23 mouse cellular contexts compared by ENCODE assay signal in the genomic region with DNA sequence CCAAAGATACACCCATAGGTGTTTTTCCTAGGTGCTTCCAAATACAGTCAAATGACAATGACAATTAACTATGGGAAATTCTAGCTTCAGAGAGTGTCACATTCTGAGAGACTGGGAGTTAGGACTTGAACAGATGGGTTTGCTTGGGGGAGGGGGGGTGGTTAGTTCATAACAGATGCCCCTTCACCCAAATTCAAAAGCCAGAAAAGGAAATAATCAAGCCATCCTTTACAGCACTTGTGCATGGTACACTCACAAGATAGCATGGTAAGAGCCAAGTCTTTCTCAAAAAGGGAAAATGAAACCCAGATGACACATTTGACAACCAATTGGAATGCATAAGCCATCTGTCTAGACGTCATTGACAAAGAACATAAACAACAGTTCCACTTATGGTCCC.
DNase-seq lines count a peak whose midpoint lies in the region; ATAC-seq and TF ChIP-seq lines count a peak whose summit lies in the region.
"Had no signal": no experiment of that assay in that cellular context is flagged by ENCODE, and none has a peak within 500 bp of the region (broad histone marks: within the 10 kb centered on the region; RNA-seq: fewer than 3 reads in every experiment).

No protein-coding gene starts in this region.

- H3K27me3 ChIP-seq in forebrain, embryonic 15.5 days, result no peaks in the 10 kb centered on the region
- H3K27me3 ChIP-seq in forebrain, embryonic 10.5 days (ENCODE audit: poor library complexity, severe bottlenecking), result no peaks in the 10 kb centered on the region
- H3K27me3 ChIP-seq: embryonic facial prominence, embryonic 12.5 days; hindbrain, embryonic 12.5 days had no signal

- TF ChIP-seq CTCF in brain, embryonic 14.5 days (IDR thresholded peaks at IDR 0.05; ENCODE audit: borderline replicate concordance, extremely low read depth, insufficient read depth, insufficient read length), result no peak

- no peaks in the 10 kb centered on the region for H3K9me3 ChIP-seq in forebrain, embryonic 15.5 days
- H3K9me3 ChIP-seq in forebrain, embryonic 10.5 days, result no peaks in the 10 kb centered on the region
- H3K9me3 ChIP-seq: embryonic facial prominence, embryonic 12.5 days; heart, embryonic 10.5 days had no signal

- 0 out of 2 replicates have a peak, but pooled peaks cover 6% of the 10 kb centered on the region for H3K4me1 ChIP-seq in forebrain, embryonic 15.5 days
- no peaks in the 10 kb centered on the region for H3K4me1 ChIP-seq in forebrain, embryonic 10.5 days
- H3K4me1 ChIP-seq: heart, embryonic 10.5 days; hindbrain, embryonic 12.5 days had no signal

- TF ChIP-seq POLR2A in brain, embryonic 14.5 days (IDR thresholded peaks at IDR 0.05; ENCODE audit: borderline replicate concordance, extremely low read depth, insufficient read depth, insufficient read length, poor library complexity, severe bottlenecking), result no peak

- WGBS in forebrain, embryonic 15.5 days, result 57% methylated on average over 1 of the region's 1 CpGs
- WGBS in forebrain, embryonic 10.5 days, result 82% methylated on average over 1 of the region's 1 CpGs

- intact Hi-C loops in gastrocnemius, postnatal 36 days (cut with DNase I), result no loop called here

- no peaks in the 10 kb centered on the region for H3K36me3 ChIP-seq in forebrain, embryonic 15.5 days
- H3K36me3 ChIP-seq in forebrain, embryonic 10.5 days (replicated peaks), result no peaks in the 10 kb centered on the region
- H3K36me3 ChIP-seq: embryonic facial prominence, embryonic 12.5 days; heart, embryonic 10.5 days; hindbrain, embryonic 12.5 days had no signal

- peak; percentile 82 for ATAC-seq in forebrain, embryonic 15.5 days (replicated peaks)
- ATAC-seq: hindbrain, embryonic 16.5 days; inflammation-experienced regulatory T-cells, adult 6 months; intestine, postnatal 0 days had no signal

- peak overlapping the region; percentile 54; the same call in 1 of the 2 replicates for H3K27ac ChIP-seq in forebrain, embryonic 15.5 days (replicated peaks)
- H3K27ac ChIP-seq in forebrain, embryonic 10.5 days, result no peak overlapping the region
- H3K27ac ChIP-seq: embryonic facial prominence, embryonic 12.5 days; heart, embryonic 10.5 days; hindbrain, embryonic 12.5 days had no signal

- DNase-seq in embryo, embryonic 11 days, result peak; percentile 12
- DNase-seq in embryo, embryonic 10 days (ENCODE audit: low spot score), result no peak
- DNase-seq in forebrain, embryonic 10.5 days (ENCODE audit: extremely low spot score, low spot score), result no peak
- DNase-seq in brain, embryonic 14.5 days (ENCODE audit: low read depth), result peak; percentile 64
- DNase-seq in forelimb bud, embryonic 11.5 days (ENCODE audit: low read depth, low spot score), result peak; percentile 25
- DNase-seq in adrenal gland, adult (ENCODE audit: inconsistent age in 2 of 2, low spot score in 1 of 2), result no peak
- no peak for DNase-seq in gastrocnemius, postnatal 36 days
- DNase-seq: adrenal gland, postnatal 10 days; cerebellum, adult 11-12 months; cerebellum, adult 9-10 months; cerebellum, postnatal 25 days; gastrocnemius, postnatal 25 days; heart, adult 11 months; heart, postnatal 10 days; heart, postnatal 4 days; kidney, adult 8-10 months had no signal

- no peak overlapping the region for H3K4me3 ChIP-seq in forebrain, embryonic 15.5 days
- H3K4me3 ChIP-seq in forebrain, embryonic 10.5 days, result no peak overlapping the region
- H3K4me3 ChIP-seq: embryonic facial prominence, embryonic 12.5 days; heart, embryonic 10.5 days; hindbrain, embryonic 12.5 days had no signal

- H3K9ac ChIP-seq in forebrain, embryonic 15.5 days (replicated peaks), result no peak overlapping the region
- H3K9ac ChIP-seq: embryonic facial prominence, embryonic 12.5 days; hindbrain, embryonic 12.5 days had no signal

- no peak overlapping the region for H3K4me2 ChIP-seq in forebrain, embryonic 15.5 days (replicated peaks)
- H3K4me2 ChIP-seq: embryonic facial prominence, embryonic 12.5 days; hindbrain, embryonic 12.5 days had no signal

Comparison
In these comparisons a context has a peak if more than half of its experiments do, and no peak if none do; other contexts are left out.
1. DNase-seq: peak in embryo, embryonic 11 days (single experiment), brain, embryonic 14.5 days (single experiment) and forelimb bud, embryonic 11.5 days (single experiment); none in embryo, embryonic 10 days (single experiment), forebrain, embryonic 10.5 days (single experiment), adrenal gland, adult (0 of 2) and gastrocnemius, postnatal 36 days (0 of 2).